Mouse (Mus musculus): ENCODE measurements around the gene Prrc2c. TPM values are rescaled to one million over a fixed set of nuclear protein-coding genes. Genes with fewer than 3 reads are reported as not detected.
A peak's percentile ranks its signal among the peaks of the same experiment; 100 is the strongest.
"Not testable (repeated sequence)": the region's sequence is repeated elsewhere in the genome, so short reads cannot be mapped to it uniquely, and the experiment has no call there.

The Prrc2c gene
- polyA plus RNA-seq, 1 experiment from 2014 or later: 158 TPM

- peak; percentile 98 for ATAC-seq (replicated peaks)
These were observed 75.4 kb downstream of the Prrc2c start for GRCm38 (mm10) chr1:162664826-162665475.

GRCm38 (mm10) chr1:162660276-162660860, 80.0 kb downstream of the Prrc2c start:
- WGBS: 89% methylated on average over 11 of the region's 11 CpGs
- no peaks in the 10 kb centered on the region for H3K27me3 ChIP-seq (replicated peaks)
- ATAC-seq (replicated peaks): no peak

More at GRCm38 (mm10) chr1:162664826-162665475, 75.4 kb downstream of the Prrc2c start:
- Histone ChIP-seq H3K27me3 (replicated peaks) (no peaks in the 10 kb centered on the region), H3K4me2 (peak overlapping the region; percentile 19; the same call in 1 of the 2 replicates), H3K4me1 (peaks cover 9% of the 10 kb centered on the region), H3K4me3 (no peak overlapping the region), H3K9ac (no peak overlapping the region), H3K36me3 (replicated peaks) (no peaks in the 10 kb centered on the region), H3K9me3 (no peaks in the 10 kb centered on the region), H3K27ac (no peak overlapping the region)
- 10% methylated on average over 10 of the region's 10 CpGs for WGBS

GRCm38 (mm10) chr1:162658119-162658518, 82.2 kb downstream of the Prrc2c start, which contains the start of gene Myocos:
Myocos (minus strand) TSS chr1:162658219.
- 92% methylated on average over 7 of the region's 7 CpGs for WGBS
- no peaks in the 10 kb centered on the region for H3K9me3 ChIP-seq
- H3K27me3 ChIP-seq (replicated peaks): no peaks in the 10 kb centered on the region
- H3K27ac ChIP-seq: no peak within 1 kb of the TSS
- H3K4me3 ChIP-seq: no peak within 1 kb of the TSS
- H3K4me2 ChIP-seq: no peak within 1 kb of the TSS
- no peak for ATAC-seq (replicated peaks)
- no peaks in the 10 kb centered on the region for H3K36me3 ChIP-seq (replicated peaks)
- H3K9ac ChIP-seq: no peak within 1 kb of the TSS
- H3K4me1 ChIP-seq: no peaks in the 10 kb centered on the region

More at GRCm38 (mm10) chr1:162660276-162660860, 80.0 kb downstream of the Prrc2c start:
- Histone ChIP-seq H3K4me1 (peaks cover 4% of the 10 kb centered on the region; the same call in 1 of the 2 replicates), H3K4me3 (no peak overlapping the region), H3K9ac (no peak overlapping the region), H3K27ac (no peak overlapping the region), H3K9me3 (no peaks in the 10 kb centered on the region), H3K36me3 (replicated peaks) (no peaks in the 10 kb centered on the region), H3K4me2 (no peak overlapping the region)

GRCm38 (mm10) chr1:162648416-162648815, 91.9 kb downstream of the Prrc2c start:
- Histone ChIP-seq H3K9ac (no peak overlapping the region), H3K4me2 (no peak overlapping the region), H3K27ac (no peak overlapping the region), H3K9me3 (no peaks in the 10 kb centered on the region), H3K27me3 (replicated peaks) (no peaks in the 10 kb centered on the region), H3K36me3 (replicated peaks) (no peaks in the 10 kb centered on the region), H3K4me1 (no peaks in the 10 kb centered on the region), H3K4me3 (no peak overlapping the region)
- WGBS: 94% methylated on average over 14 of the region's 14 CpGs
- ATAC-seq (replicated peaks): no peak

GRCm38 (mm10) chr1:162646083-162646686, 94.2 kb downstream of the Prrc2c start:
- Histone ChIP-seq H3K4me1 (no peaks in the 10 kb centered on the region), H3K4me2 (no peak overlapping the region), H3K36me3 (replicated peaks) (no peaks in the 10 kb centered on the region), H3K4me3 (no peak overlapping the region), H3K27ac (no peak overlapping the region), H3K9me3 (no peaks in the 10 kb centered on the region), H3K27me3 (replicated peaks) (no peaks in the 10 kb centered on the region), H3K9ac (no peak overlapping the region)
- 79% methylated on average over 10 of the region's 10 CpGs for WGBS
- no peak for ATAC-seq (replicated peaks)

- Histone ChIP-seq H3K27ac (no peak overlapping the region), H3K4me2 (no peak overlapping the region), H3K9me3 (no peaks in the 10 kb centered on the region), H3K4me1 (no peaks in the 10 kb centered on the region), H3K27me3 (replicated peaks) (no peaks in the 10 kb centered on the region), H3K9ac (no peak overlapping the region), H3K36me3 (replicated peaks) (no peaks in the 10 kb centered on the region), H3K4me3 (no peak overlapping the region)
- 0 out of 2 replicates have a peak, but pooled peaks have one; percentile 39 for ATAC-seq (replicated peaks)
- WGBS: 32% methylated on average over 4 of the region's 4 CpGs
These were observed 96.6 kb downstream of the Prrc2c start for GRCm38 (mm10) chr1:162643752-162644151.

GRCm38 (mm10) chr1:162642591-162642990, 97.8 kb downstream of the Prrc2c start:
- ATAC-seq (replicated peaks): no peak
- H3K27ac ChIP-seq: no peak overlapping the region
- H3K4me1 ChIP-seq: no peaks in the 10 kb centered on the region
- H3K9ac ChIP-seq: no peak overlapping the region
- H3K9me3 ChIP-seq: no peaks in the 10 kb centered on the region
- no peaks in the 10 kb centered on the region for H3K27me3 ChIP-seq (replicated peaks)
- H3K36me3 ChIP-seq (replicated peaks): no peaks in the 10 kb centered on the region
- WGBS: 79% methylated on average over 3 of the region's 3 CpGs
- H3K4me3 ChIP-seq: no peak overlapping the region
- no peak overlapping the region for H3K4me2 ChIP-seq

- no peak for ATAC-seq (replicated peaks)
- no peak overlapping the region for H3K9ac ChIP-seq
- no peak overlapping the region for H3K27ac ChIP-seq
- H3K4me2 ChIP-seq: no peak overlapping the region
- H3K36me3 ChIP-seq (replicated peaks): no peaks in the 10 kb centered on the region
- no peaks in the 10 kb centered on the region for H3K27me3 ChIP-seq (replicated peaks)
- no peak overlapping the region for H3K4me3 ChIP-seq
- H3K9me3 ChIP-seq: no peaks in the 10 kb centered on the region
- no peaks in the 10 kb centered on the region for H3K4me1 ChIP-seq
- WGBS: 89% methylated on average over 1 of the region's 1 CpGs
These were observed 100.5 kb downstream of the Prrc2c start for GRCm38 (mm10) chr1:162639861-162640260.

- no peaks in the 10 kb centered on the region for H3K9me3 ChIP-seq
- no peak within 1 kb of the TSS for H3K4me2 ChIP-seq
- H3K4me3 ChIP-seq: no peak within 1 kb of the TSS
- WGBS: 83% methylated on average over 10 of the region's 10 CpGs
- no peaks in the 10 kb centered on the region for H3K36me3 ChIP-seq (replicated peaks)
- H3K4me1 ChIP-seq: no peaks in the 10 kb centered on the region
- H3K27ac ChIP-seq: no peak within 1 kb of the TSS
- ATAC-seq (replicated peaks): no peak
- no peak within 1 kb of the TSS for H3K9ac ChIP-seq
- H3K27me3 ChIP-seq (replicated peaks): no peaks in the 10 kb centered on the region
These were observed 101.2 kb downstream of the Prrc2c start, which contains the start of gene Myoc for GRCm38 (mm10) chr1:162639051-162639750. Myoc (plus strand) TSS chr1:162639155.

- no peaks in the 10 kb centered on the region for H3K27me3 ChIP-seq (replicated peaks)
- H3K27ac ChIP-seq: no peak overlapping the region
- no peaks in the 10 kb centered on the region for H3K9me3 ChIP-seq
- ATAC-seq (replicated peaks): no peak
- no peaks in the 10 kb centered on the region for H3K36me3 ChIP-seq (replicated peaks)
- 82% methylated on average over 4 of the region's 4 CpGs for WGBS
- H3K4me3 ChIP-seq: no peak overlapping the region
- H3K4me2 ChIP-seq: no peak overlapping the region
- H3K9ac ChIP-seq: no peak overlapping the region
- H3K4me1 ChIP-seq: no peaks in the 10 kb centered on the region
These were observed 101.8 kb downstream of the Prrc2c start for GRCm38 (mm10) chr1:162638535-162638934.

GRCm38 (mm10) chr1:162636516-162636915, 103.8 kb downstream of the Prrc2c start:
- Histone ChIP-seq H3K4me1 (no peaks in the 10 kb centered on the region), H3K9ac (no peak overlapping the region), H3K4me3 (no peak overlapping the region), H3K27me3 (replicated peaks) (no peaks in the 10 kb centered on the region), H3K36me3 (replicated peaks) (no peaks in the 10 kb centered on the region), H3K9me3 (no peaks in the 10 kb centered on the region), H3K4me2 (no peak overlapping the region), H3K27ac (no peak overlapping the region)
- ATAC-seq (replicated peaks): no peak
- 70% methylated on average over 3 of the region's 3 CpGs for WGBS

- H3K4me2 ChIP-seq; H3K36me3 ChIP-seq (replicated peaks); H3K9me3 ChIP-seq; H3K4me1 ChIP-seq; H3K27ac ChIP-seq; H3K4me3 ChIP-seq; H3K27me3 ChIP-seq (replicated peaks); ATAC-seq (replicated peaks); H3K9ac ChIP-seq: not testable (repeated sequence)
- WGBS: 72% methylated on average over 1 of the region's 1 CpGs
These were observed 104.9 kb downstream of the Prrc2c start for GRCm38 (mm10) chr1:162635291-162635931.
